Mouse (Mus musculus): ENCODE results near the gene Upk3b.

Upk3b gene

GRCm38 (mm10) chr5:136077001-136077550 is 38.8 kb downstream of the Upk3b start:
- no peak for DNase-seq

- DNase-seq = no peak
Observed at GRCm38 (mm10) chr5:136078136-136078535, 39.8 kb downstream of the Upk3b start.

DNA sequence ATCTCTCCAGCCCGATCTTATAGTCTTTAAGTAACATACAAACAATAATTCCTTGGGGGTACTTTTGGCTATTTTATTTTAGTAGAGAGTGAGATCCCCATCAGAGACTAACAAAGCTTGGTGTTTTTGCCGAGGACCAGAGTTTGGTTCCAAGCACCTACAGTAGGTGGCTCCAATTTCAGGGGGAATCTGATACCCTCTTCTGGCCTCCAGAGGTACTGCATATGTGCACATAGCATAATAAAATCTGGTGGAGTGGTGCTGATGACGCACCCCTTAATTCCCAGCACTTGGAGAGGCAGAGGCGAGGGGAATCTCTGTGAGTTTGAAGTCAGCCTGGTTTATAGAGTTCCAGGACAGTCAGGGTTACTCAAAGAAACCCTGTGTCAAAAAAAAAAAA is 44.0 kb downstream of the Upk3b start:
- no peak for DNase-seq

DNA sequence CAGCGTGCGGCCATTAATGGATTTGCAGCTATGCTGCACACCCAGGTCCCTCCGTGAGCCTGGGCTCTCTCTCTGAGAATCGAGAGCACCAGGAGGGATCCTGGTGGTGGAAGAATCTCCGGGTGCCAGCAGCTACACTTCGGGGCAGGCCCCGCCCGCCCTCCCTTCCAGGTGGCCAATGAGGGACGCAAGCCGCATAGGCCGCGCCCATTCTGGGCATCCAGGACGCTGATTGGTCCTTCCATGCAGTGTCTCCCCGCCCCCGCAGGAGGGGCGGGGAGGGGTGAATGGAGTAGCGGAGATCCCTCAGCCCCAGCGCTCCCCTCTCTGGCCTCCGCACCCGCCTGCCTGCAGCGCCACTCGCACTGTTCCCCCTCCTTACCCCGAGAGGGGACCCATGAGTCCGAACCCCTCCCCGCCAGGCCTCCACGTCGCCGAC is 45.4 kb downstream of the Upk3b start, which contains the start of gene Rasa4:
Gene Rasa4, plus strand, starts transcription at position 248 of the 439 bp plus-strand sequence.
- peak; percentile 89 to 94 for DNase-seq

- DNase-seq = no peak
Observed at GRCm38 (mm10) chr5:136084144-136084881, 46.0 kb downstream of the Upk3b start.

DNA sequence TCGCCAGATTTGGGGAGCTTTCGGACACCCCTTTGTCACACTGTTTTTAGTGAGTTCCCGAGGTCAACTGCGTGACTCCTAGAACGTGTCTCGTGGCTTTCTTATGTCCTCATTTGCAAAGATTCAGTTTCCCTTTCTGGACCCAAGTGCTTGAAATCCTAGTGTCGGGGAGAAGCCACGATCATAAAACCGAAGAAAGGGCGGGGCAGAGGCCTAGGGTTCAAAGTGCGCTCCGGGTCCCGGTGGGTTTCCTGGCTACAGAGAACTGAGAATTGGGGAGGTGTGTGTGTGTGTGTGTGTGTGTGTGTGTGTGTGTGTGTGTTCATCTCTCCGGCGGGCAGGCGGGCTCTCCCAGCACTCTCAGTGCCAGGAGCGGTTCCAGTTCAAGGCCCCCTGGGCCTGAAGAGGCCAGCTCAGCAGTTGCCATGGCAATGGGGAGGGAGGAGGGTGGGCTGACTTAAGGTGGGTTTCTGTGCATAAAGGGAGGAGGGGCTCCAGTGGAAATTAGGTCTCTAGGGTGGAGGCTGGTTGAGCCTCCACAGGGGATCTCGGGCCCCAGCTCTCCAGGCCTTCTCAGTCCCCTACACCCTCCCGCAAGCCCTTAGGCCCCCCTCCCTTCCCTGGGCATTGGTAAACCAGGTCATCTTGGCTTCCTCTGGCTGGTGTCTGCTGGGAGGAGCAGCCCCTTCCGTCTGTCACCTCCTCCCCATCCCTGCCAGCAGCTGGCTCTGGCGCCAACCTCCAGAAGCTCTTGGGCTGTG is 46.8 kb downstream of the Upk3b start:
- DNase-seq = peak; percentile 22 to 56

DNA sequence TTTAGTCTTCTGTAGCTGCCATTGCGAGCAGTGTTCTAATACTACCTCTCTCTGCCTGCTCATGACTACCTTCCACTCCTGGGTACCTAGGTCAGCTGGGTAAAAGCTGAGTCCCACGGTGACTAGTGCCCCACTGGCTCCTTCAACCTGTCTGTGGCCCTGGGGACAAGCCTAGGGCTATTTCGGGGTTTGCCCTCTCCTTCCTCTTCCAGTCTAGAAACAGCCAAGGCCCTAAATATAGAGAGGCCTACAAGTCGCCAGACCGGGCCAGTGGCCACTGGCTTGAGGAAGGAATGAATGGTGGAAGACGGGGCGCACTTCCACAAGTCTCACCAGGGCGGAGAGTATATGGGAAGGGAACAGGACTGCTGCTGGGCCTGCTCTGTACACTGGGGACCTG is 48.0 kb downstream of the Upk3b start:
- no peak for DNase-seq

DNA sequence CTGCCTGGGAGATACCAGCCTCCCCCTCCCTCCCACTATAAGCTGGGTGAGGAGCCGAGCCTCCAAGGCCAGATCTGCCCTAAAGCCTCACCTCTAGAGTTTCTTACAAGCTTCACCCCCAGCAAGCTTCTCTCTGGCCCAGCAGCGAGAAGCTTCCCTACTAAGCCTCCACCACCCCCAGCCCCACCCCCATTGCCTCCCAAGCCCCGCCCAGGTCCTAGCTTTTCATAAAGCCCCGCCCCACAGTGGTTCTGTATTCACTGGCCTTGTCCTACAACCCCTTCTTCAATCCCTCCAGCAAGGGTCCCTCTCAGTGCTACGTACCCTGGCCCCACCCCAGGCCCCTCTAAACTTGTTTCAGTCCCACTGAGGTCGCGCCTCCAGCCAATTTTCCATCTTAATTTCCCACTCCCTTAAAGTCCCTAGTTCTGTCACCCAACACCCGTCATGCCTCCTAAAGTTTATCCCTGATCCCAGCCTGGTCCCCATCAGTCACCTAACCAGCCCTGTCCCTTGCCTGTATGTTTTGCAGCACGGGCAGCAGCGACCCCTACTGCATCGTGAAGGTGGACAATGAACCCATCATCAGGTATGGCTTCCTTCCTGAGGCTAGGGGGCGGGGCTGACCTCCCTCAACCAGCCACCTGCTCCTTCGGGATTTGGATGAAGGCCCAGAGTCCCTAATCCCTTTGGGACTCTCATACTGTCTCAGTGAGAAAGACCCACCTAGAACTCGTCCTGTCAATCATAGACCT is 50.7 kb downstream of the Upk3b start:
- peak in 1 of 2 experiments; percentile 19 for DNase-seq

- DNase-seq = no peak
Observed at GRCm38 (mm10) chr5:136091927-136092326, 53.6 kb downstream of the Upk3b start.

- DNase-seq = no peak
Observed at GRCm38 (mm10) chr5:136094249-136095010, 56.1 kb downstream of the Upk3b start.

GRCm38 (mm10) chr5:136095089-136095488 is 56.8 kb downstream of the Upk3b start:
- DNase-seq = no peak

All from cerebellum, postnatal 36 days (tissue).